Mouse (Mus musculus) MEL (cell line): ENCODE results near the gene Lamc3. TPM values are rescaled to one million over a fixed set of nuclear protein-coding genes. Genes with fewer than 3 reads are reported as not detected.

Experiments
- DNase-seq: peaks from one replicate; pipeline ENCODE4 v3.0.0; 2011; ENCODE audit warnings: low read depth, low spot score
- H3K27ac ChIP-seq: 2 replicates; pipeline ENCODE4 v1.5.1; 2012; ENCODE audit warnings: low read depth, mild to moderate bottlenecking, control low read depth, low read length, moderate library complexity; ENCODE audit not compliant: control insufficient read depth
- H3K27me3 ChIP-seq, 2 experiments: fragments of 150-350 bp in 1 of 2; sonication (generic) in 1 of 2; 2 replicates each; pipeline ENCODE4 v1.6.1; 2012; ENCODE audit warnings: low read length in 2 of 2, mild to moderate bottlenecking in 2 of 2, improper control_type of control experiment in 1 of 2, moderate library complexity in 1 of 2; ENCODE audit not compliant: insufficient read depth in 2 of 2, control insufficient read depth in 1 of 2
- H3K36me3 ChIP-seq, 2 experiments: 2 replicates each; pipeline ENCODE4 v1.6.1; 2012 to 2014; ENCODE audit warnings: low read length in 2 of 2, improper control_type of control experiment in 1 of 2, inconsistent platforms in 1 of 2, mild to moderate bottlenecking in 1 of 2; ENCODE audit not compliant: insufficient read depth in 2 of 2, control insufficient read depth in 1 of 2
- H3K4me1 ChIP-seq, 2 experiments: fragments of 150-350 bp in 1 of 2; sonication (generic) in 1 of 2; 2 replicates each; pipeline ENCODE4 v1.6.1; 2012; ENCODE audit warnings: low read length in 2 of 2, improper control_type of control experiment in 1 of 2, mild to moderate bottlenecking in 1 of 2; ENCODE audit not compliant: insufficient read depth in 2 of 2, control insufficient read depth in 1 of 2
- H3K4me3 ChIP-seq, 2 experiments: fragments of 150-350 bp in 1 of 2; sonication (generic) in 1 of 2; 2 replicates each; pipeline ENCODE4 v1.5.1; 2012; ENCODE audit warnings: low read depth in 2 of 2, low read length in 2 of 2, mild to moderate bottlenecking in 2 of 2, moderate library complexity in 2 of 2, control low read depth in 1 of 2, improper control_type of control experiment in 1 of 2; ENCODE audit not compliant: control insufficient read depth in 1 of 2, insufficient read depth in 1 of 2
- H3K79me2 ChIP-seq: 2 replicates; pipeline ENCODE4 v1.6.1; 2012; ENCODE audit warnings: mild to moderate bottlenecking, low read length, moderate library complexity; ENCODE audit not compliant: control insufficient read depth, poor library complexity, insufficient read depth
- H3K9ac ChIP-seq: 2 replicates; pipeline ENCODE4 v1.6.1; 2012; ENCODE audit warnings: low read depth, mild to moderate bottlenecking, control low read depth, low read length, moderate library complexity; ENCODE audit not compliant: control insufficient read depth, poor library complexity, severe bottlenecking
- H3K9me3 ChIP-seq: fragments of 150-350 bp; sonication (generic); replicated peaks from 2 replicates; pipeline ENCODE4 v1.6.1; 2012; ENCODE audit warnings: mild to moderate bottlenecking, low read length, improper control_type of control experiment, moderate library complexity; ENCODE audit not compliant: insufficient read depth
- BHLHE40 ChIP-seq: IDR thresholded peaks from 2 replicates; pipeline ENCODE4 v1.6.1; 2012; ENCODE audit warnings: low read depth, mild to moderate bottlenecking, inconsistent platforms, low read length, improper control_type of control experiment, borderline replicate concordance
- CHD2 ChIP-seq: IDR thresholded peaks from 2 replicates; pipeline ENCODE4 v1.6.1; 2011; ENCODE audit warnings: low read length, improper control_type of control experiment
- E2F4 ChIP-seq: IDR thresholded peaks from 2 replicates; pipeline ENCODE4 v1.6.1; 2011; ENCODE audit warnings: low read depth, low read length, improper control_type of control experiment, borderline replicate concordance
- ELF1 ChIP-seq: IDR thresholded peaks from 2 replicates; pipeline ENCODE4 v1.6.1; 2014; ENCODE audit warnings: low read depth, mild to moderate bottlenecking, inconsistent platforms, low read length, improper control_type of control experiment, moderate library complexity
- GABPA ChIP-seq: IDR thresholded peaks from 2 replicates; pipeline ENCODE4 v1.6.1; 2012; ENCODE audit warnings: low read depth, mild to moderate bottlenecking, inconsistent platforms, low read length, improper control_type of control experiment, moderate library complexity
- GATA1 ChIP-seq: IDR thresholded peaks from 2 replicates; pipeline ENCODE4 v1.6.1; 2011; ENCODE audit warnings: low read depth, low read length, improper control_type of control experiment
- KAT2A ChIP-seq: conservative IDR thresholded peaks from 2 replicates; pipeline ENCODE4 v1.6.1; 2012; ENCODE audit warnings: low read depth, low read length, improper control_type of control experiment, inconsistent platforms
- MAFK ChIP-seq: IDR thresholded peaks from 2 replicates; pipeline ENCODE4 v1.6.1; 2011; ENCODE audit warnings: low read depth, mild to moderate bottlenecking, low read length, improper control_type of control experiment, borderline replicate concordance
- MAX ChIP-seq: IDR thresholded peaks from 2 replicates; pipeline ENCODE4 v1.6.1; 2011; ENCODE audit warnings: low read length, improper control_type of control experiment
- MAZ ChIP-seq: IDR thresholded peaks from 2 replicates; pipeline ENCODE4 v1.6.1; 2012; ENCODE audit warnings: low read depth, mild to moderate bottlenecking, inconsistent platforms, low read length, improper control_type of control experiment
- MEF2A ChIP-seq: IDR thresholded peaks from 2 replicates; pipeline ENCODE4 v1.6.1; 2014; ENCODE audit warnings: low read depth, mild to moderate bottlenecking, inconsistent platforms, low read length, improper control_type of control experiment; ENCODE audit not compliant: poor library complexity, insufficient replicate concordance, severe bottlenecking; ENCODE audit errors: extremely low read depth
- MXI1 ChIP-seq: IDR thresholded peaks from 2 replicates; pipeline ENCODE4 v1.6.1; 2011; ENCODE audit warnings: mild to moderate bottlenecking, low read depth, low read length, improper control_type of control experiment
- MYC ChIP-seq: IDR thresholded peaks from 2 replicates; pipeline ENCODE4 v1.6.1; 2011; ENCODE audit warnings: low read depth, mild to moderate bottlenecking, low read length, improper control_type of control experiment, moderate library complexity
- NRF1 ChIP-seq: IDR thresholded peaks from 2 replicates; pipeline ENCODE4 v1.6.1; 2014; ENCODE audit warnings: low read depth, mild to moderate bottlenecking, inconsistent platforms, low read length, improper control_type of control experiment, moderate library complexity; ENCODE audit not compliant: poor library complexity, insufficient read depth, severe bottlenecking
- POLR2A ChIP-seq, 2 experiments: IDR thresholded peaks; 2 replicates each; pipeline ENCODE4 v1.6.1; 2011 to 2012; ENCODE audit warnings: low read length in 2 of 2, mild to moderate bottlenecking in 2 of 2, control low read depth in 1 of 2, improper control_type of control experiment in 1 of 2, low read depth in 1 of 2, moderate library complexity in 1 of 2; ENCODE audit not compliant: control insufficient read depth in 1 of 2, insufficient read depth in 1 of 2, poor library complexity in 1 of 2
- SIN3A ChIP-seq: IDR thresholded peaks from 2 replicates; pipeline ENCODE4 v1.6.1; 2012; ENCODE audit warnings: low read length, improper control_type of control experiment, inconsistent platforms
- SMC3 ChIP-seq: IDR thresholded peaks from 2 replicates; pipeline ENCODE4 v1.6.1; 2011; ENCODE audit warnings: low read depth, low read length, improper control_type of control experiment
- UBTF ChIP-seq: IDR thresholded peaks from 2 replicates; pipeline ENCODE4 v1.6.1; 2012; ENCODE audit warnings: low read depth, mild to moderate bottlenecking, inconsistent platforms, low read length, improper control_type of control experiment, moderate library complexity, borderline replicate concordance; ENCODE audit not compliant: insufficient read depth
- USF1 ChIP-seq: IDR thresholded peaks from 2 replicates; pipeline ENCODE4 v1.6.1; 2014; ENCODE audit warnings: low read depth, mild to moderate bottlenecking, inconsistent platforms, low read length, improper control_type of control experiment, moderate library complexity
- USF2 ChIP-seq, 2 experiments: IDR thresholded peaks; 2 replicates each; pipeline ENCODE4 v1.6.1; 2011 to 2012; ENCODE audit warnings: improper control_type of control experiment in 2 of 2, low read length in 2 of 2, borderline replicate concordance in 1 of 2, inconsistent platforms in 1 of 2, low read depth in 1 of 2, mild to moderate bottlenecking in 1 of 2; ENCODE audit not compliant: insufficient read depth in 1 of 2
- ZKSCAN1 ChIP-seq: IDR thresholded peaks from 2 replicates; pipeline ENCODE4 v1.6.1; 2012; ENCODE audit warnings: low read depth, mild to moderate bottlenecking, inconsistent platforms, low read length, improper control_type of control experiment, moderate library complexity
- ZNF384 ChIP-seq: IDR thresholded peaks from 2 replicates; pipeline ENCODE4 v1.6.1; 2012; ENCODE audit warnings: low read depth, mild to moderate bottlenecking, inconsistent platforms, low read length, improper control_type of control experiment
- polyA plus RNA-seq, 2 experiments: library from polyadenylated mRNA; stranded (reverse) in 1 of 2; unstranded in 1 of 2; fragments of >175 nt in 1 of 2; fragments of >200 nt in 1 of 2; gene quantifications; 2 replicates each; pipeline versions ENCODE4 v1.2.1 to v1.2.4; 2012; ENCODE audit warnings: low replicate concordance in 2 of 2, low read depth in 1 of 2; ENCODE audit not compliant: insufficient read length in 2 of 2, insufficient read depth in 1 of 2, missing spikeins in 1 of 2
- total RNA-seq: library from RNA; depleted of rRNA; stranded (reverse); fragments of 300-350 nt; gene quantifications from 2 replicates; pipeline ENCODE4 v1.2.3, GENCODE M21; 2012

Gene Lamc3
- total and polyA plus RNA-seq, 3 experiments: not detected

DNA sequence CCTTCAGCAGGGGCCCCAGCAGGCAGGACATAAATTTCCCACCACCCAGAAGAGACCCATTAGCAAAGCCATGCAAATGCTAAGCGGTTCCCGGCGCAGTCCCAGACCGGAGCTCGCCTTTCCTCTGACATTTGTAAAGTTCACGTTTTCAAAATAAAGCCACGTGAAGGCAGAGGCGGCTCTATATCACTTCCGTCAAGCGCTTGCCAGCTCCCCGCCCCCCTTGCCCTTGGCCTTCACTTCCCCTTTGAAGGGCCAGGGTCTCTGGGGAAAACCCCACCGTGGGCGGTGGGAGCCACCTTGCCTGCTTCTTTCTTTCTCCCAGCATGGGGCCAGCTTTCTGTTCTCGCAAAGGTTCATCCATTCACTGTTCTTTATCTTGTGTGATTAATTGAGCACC lies 6.2 kb upstream of the Lamc3 start:
- H3K9me3 ChIP-seq: no peaks in the 10 kb centered on the region
- peak; percentile 40 for DNase-seq
- peaks cover 0 to 8% of the 10 kb centered on the region in 2 experiments; a peak in 2 of 4 replicates for H3K36me3 ChIP-seq
- H3K4me3 ChIP-seq: peak overlapping the region; percentile 25 to 60
- no peaks in the 10 kb centered on the region for H3K79me2 ChIP-seq
- peaks cover 1 to 3% of the 10 kb centered on the region in 2 experiments for H3K27me3 ChIP-seq
- H3K27ac ChIP-seq: no peak overlapping the region
- peaks cover 5 to 9% of the 10 kb centered on the region in 2 experiments; a peak in 3 of 4 replicates for H3K4me1 ChIP-seq
- no peak overlapping the region; the same call in 1 of the 2 replicates for H3K9ac ChIP-seq
- TF ChIP-seq KAT2A: no peak
- peak; percentile 83 for TF ChIP-seq MAX
- TF ChIP-seq MYC: 0 out of 2 replicates have a peak, but pooled peaks have one; percentile 45
- TF ChIP-seq CHD2: no peak
- no peak for TF ChIP-seq SMC3
- TF ChIP-seq SIN3A: peak; percentile 77
- no peak for TF ChIP-seq MAFK
- no peak for TF ChIP-seq ZKSCAN1
- no peak for TF ChIP-seq ZNF384
- peak; percentile 90 for TF ChIP-seq MXI1
- no peak for TF ChIP-seq UBTF
- TF ChIP-seq ELF1: no peak; the same call in 1 of the 2 replicates
- peak; percentile 72 for TF ChIP-seq USF1
- no peak for TF ChIP-seq BHLHE40
- no peak for TF ChIP-seq MAZ

DNA sequence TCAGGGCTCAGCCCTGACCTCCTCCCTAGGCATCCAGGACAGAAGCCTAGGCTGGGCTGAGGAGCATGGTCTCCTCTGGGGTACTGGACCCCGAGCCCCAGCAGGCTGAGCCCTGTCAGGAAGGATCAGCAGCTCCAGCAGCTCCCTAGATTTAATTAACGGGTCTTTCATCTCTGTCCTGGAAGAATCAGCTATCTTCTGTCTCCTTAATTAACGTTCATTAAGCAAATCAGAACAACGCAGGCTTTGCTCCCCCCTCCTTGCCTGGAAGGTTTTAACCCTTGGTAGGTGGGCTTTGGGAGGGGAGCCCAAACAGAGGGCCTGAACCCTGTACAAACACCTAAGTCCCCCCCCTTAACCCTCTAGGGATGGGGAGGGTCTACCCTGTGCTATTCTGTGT lies 4.0 kb upstream of the Lamc3 start:
- Histone ChIP-seq H3K4me1 (0 out of 4 replicates have a peak, but pooled peaks cover 0 to 2% of the 10 kb centered on the region in 2 experiments), H3K79me2 (no peaks in the 10 kb centered on the region), H3K9ac (no peak overlapping the region), H3K27ac (no peak overlapping the region), H3K4me3 (no peak overlapping the region), H3K9me3 (no peaks in the 10 kb centered on the region), H3K36me3 (no peaks in the 10 kb centered on the region), H3K27me3 (peaks cover 1 to 4% of the 10 kb centered on the region in 2 experiments)
- no peak for DNase-seq
- TF ChIP-seq NRF1 (no peak), E2F4 (no peak), GABPA (no peak), MEF2A (no peak), USF2 (IDR thresholded peaks at IDR 0.05; ENCODE audit: borderline replicate concordance in 1 of 2, insufficient read depth in 1 of 2, low read depth in 1 of 2, low read length in 2 of 2) (no peak), POLR2A (IDR thresholded peaks at IDR 0.05; ENCODE audit: control insufficient read depth in 1 of 2, insufficient read depth in 1 of 2, low read depth in 1 of 2, low read length in 2 of 2, poor library complexity in 1 of 2) (no peak), BHLHE40 (no peak), GATA1 (no peak)
